Mouse (Mus musculus): ENCODE data around the gene 2610042L04Rik. TPM values are rescaled to one million over a fixed set of nuclear protein-coding genes. Genes with fewer than 3 reads are reported as not detected.

2610042L04Rik gene
- not detected in 2 replicates for polyA plus RNA-seq (2012; rRNA removed; ENCODE audit: low replicate concordance)

DNA sequence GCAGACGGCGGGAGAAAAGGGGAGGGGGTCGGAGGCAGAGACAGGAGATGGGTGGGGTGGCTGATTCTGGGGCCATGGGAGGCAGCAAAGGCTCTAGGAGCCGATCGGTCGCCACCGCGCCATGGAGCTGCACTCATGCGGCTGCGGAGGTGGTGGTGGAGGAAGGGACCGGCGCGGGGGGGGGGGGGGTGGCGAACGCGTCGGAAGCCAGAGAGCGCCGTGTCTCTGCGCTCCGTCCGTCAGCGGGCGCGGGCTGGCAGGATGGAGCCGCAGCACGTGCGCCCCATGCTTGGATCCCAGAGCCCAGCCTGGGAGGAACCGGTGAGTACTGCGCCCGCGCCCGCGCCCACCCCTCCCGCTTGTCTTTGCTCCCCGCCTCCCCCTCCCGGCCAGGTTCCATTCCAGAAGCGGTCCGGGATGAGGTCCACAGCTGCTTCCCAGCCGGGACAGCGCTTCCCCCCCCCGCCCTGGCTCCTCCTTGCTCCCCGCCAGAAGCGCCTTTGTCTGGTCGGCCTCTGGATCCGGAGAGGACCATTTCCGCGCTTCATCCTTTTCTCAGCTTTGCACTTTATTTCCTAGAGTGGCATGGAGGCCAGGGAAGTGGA lies at the start of gene 2610042L04Rik:
Gene 2610042L04Rik, plus strand, starts transcription at position 288 of the 605 bp plus-strand sequence.

DNA sequence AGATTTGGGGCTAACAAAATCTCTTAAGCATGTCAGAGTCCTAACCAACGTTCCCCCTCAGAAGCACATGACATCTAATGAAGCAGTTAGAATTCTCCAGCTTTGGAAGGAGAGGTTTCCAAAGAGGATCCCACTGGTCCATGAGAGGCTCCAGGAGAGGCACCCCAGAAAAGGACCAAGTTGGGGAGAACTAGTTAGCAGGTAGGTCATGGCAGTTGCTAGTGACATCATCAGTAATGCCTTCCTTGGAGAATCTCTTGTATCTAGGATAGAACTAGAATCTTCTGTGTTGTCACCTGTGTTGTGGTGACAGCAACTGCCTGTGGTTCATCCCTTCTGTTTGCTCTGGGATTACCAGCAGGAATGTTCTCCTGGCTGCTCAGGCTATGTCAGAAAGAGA lies 17.6 kb upstream of the 2610042L04Rik start, which contains the start of gene Gm3149:
Gene Gm3149, plus strand, starts transcription at position 301 of the 400 bp plus-strand sequence.

DNA sequence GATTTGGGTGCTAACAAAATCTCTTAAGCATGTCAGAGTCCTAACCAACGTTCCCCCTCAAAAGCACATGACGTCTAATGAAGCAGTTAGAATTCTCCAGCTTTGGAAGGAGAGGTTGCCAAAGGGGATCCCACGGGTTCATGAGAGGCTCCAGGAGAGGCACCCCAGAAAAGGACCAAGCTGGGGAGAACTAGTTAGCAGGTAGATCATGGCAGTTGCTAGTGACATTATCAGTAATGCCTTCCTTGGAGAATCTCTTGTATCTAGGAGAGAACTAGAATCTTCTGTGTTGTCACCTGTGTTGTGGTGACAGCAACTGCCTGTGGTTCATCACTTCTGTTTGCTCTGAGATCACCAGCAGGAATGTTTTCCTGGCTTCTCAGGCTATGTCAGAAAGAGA lies 62.7 kb downstream of the 2610042L04Rik start, which contains the start of gene Gm3159:
Gene Gm3159, plus strand, starts transcription at position 301 of the 400 bp plus-strand sequence.

Other genes with a start within 250 kb of the 2610042L04Rik start
- not detected in 2 replicates for gene Gm8108, start 224.2 kb upstream of the 2610042L04Rik start, polyA plus RNA-seq (2012; rRNA removed; ENCODE audit: low replicate concordance)
- gene Gm3127, start 169.7 kb upstream of the 2610042L04Rik start, polyA plus RNA-seq (2012; rRNA removed; ENCODE audit: low replicate concordance), result not detected in 2 replicates
- not detected in 2 replicates for gene Gm2974, start 152.2 kb upstream of the 2610042L04Rik start, polyA plus RNA-seq (2012; rRNA removed; ENCODE audit: low replicate concordance)
- gene Gm3138, start 85.1 kb upstream of the 2610042L04Rik start, polyA plus RNA-seq (2012; rRNA removed; ENCODE audit: low replicate concordance), result not detected in 2 replicates
- gene Gm3149, start 17.5 kb upstream of the 2610042L04Rik start, polyA plus RNA-seq (2012; rRNA removed; ENCODE audit: low replicate concordance), result not detected in 2 replicates
- not detected in 2 replicates for gene Gm3159, start 62.8 kb downstream of the 2610042L04Rik start, polyA plus RNA-seq (2012; rRNA removed; ENCODE audit: low replicate concordance)
- not detected in 2 replicates for gene Gm3164, start 80.7 kb downstream of the 2610042L04Rik start, polyA plus RNA-seq (2012; rRNA removed; ENCODE audit: low replicate concordance)
- gene Gm3173, start 96.2 kb downstream of the 2610042L04Rik start, polyA plus RNA-seq (2012; rRNA removed; ENCODE audit: low replicate concordance), result not detected in 2 replicates
- gene Gm3182, start 147.0 kb downstream of the 2610042L04Rik start, polyA plus RNA-seq (2012; rRNA removed; ENCODE audit: low replicate concordance), result not detected in 2 replicates
- gene Gm3047, start 220.6 kb downstream of the 2610042L04Rik start, polyA plus RNA-seq (2012; rRNA removed; ENCODE audit: low replicate concordance), result not detected in 2 replicates